Mouse (Mus musculus): Measurements from ENCODE around the gene Nalcn. TPM values are rescaled to one million over a fixed set of nuclear protein-coding genes. Genes with fewer than 3 reads are reported as not detected.

Gene Nalcn
- total and polyA plus RNA-seq, 3 experiments, result not detected

GRCm38 (mm10) chr14:123237002-123237401 lies 389.9 kb downstream of the Nalcn start:
- no peak overlapping the region for H3K4me2 ChIP-seq (ENCODE audit: insufficient read depth, low read depth, poor library complexity, severe bottlenecking)
- no peak for DNase-seq (ENCODE audit: extremely low read depth)
- no peaks in the 10 kb centered on the region for H3K9me3 ChIP-seq (replicated peaks; ENCODE audit: low read length)
- no peak overlapping the region for H3K9ac ChIP-seq (ENCODE audit: insufficient read depth, low read depth)
- no peaks in the 10 kb centered on the region for H3K4me1 ChIP-seq (ENCODE audit: control insufficient read depth in 1 of 2, insufficient read depth in 2 of 2)
- dilution Hi-C loops (cut with MboI; ENCODE audit: extremely low pct_ligation_motif_present, extremely low pct_unique_long_range_greater_than_20kb, low sequenced_read_pairs) (no loop called here), in situ Hi-C loops (cut with MboI; ENCODE audit: low pct_ligation_motif_present, low pct_unique_long_range_greater_than_20kb, low sequenced_read_pairs) (no loop called here)
- TF ChIP-seq JUN (IDR thresholded peaks at IDR 0.05; ENCODE audit: insufficient read depth, low read depth, low read length) (no peak), MAFK (IDR thresholded peaks at IDR 0.05; ENCODE audit: insufficient replicate concordance, low read length) (no peak), NELFE (IDR thresholded peaks at IDR 0.05; ENCODE audit: low read depth, low read length) (no peak), NRF1 (IDR thresholded peaks at IDR 0.05; ENCODE audit: low read depth, low read length) (no peak), SMC3 (IDR thresholded peaks at IDR 0.05; ENCODE audit: low read depth, low read length) (no peak), CTCF (conservative IDR thresholded peaks at IDR 0.05 in 1 of 2, IDR thresholded peaks at IDR 0.05 in 1 of 2; ENCODE audit: low read depth in 2 of 2, low read length in 2 of 2) (no peak), MYC (IDR thresholded peaks at IDR 0.05; ENCODE audit: low read depth, low read length) (no peak), USF1 (IDR thresholded peaks at IDR 0.05; ENCODE audit: low read depth, low read length) (no peak), CHD2 (IDR thresholded peaks at IDR 0.05; ENCODE audit: low read length) (no peak), JUND (conservative IDR thresholded peaks at IDR 0.05; ENCODE audit: low read depth, low read length) (no peak), ZNF384 (IDR thresholded peaks at IDR 0.05; ENCODE audit: low read depth, low read length) (no peak)
- no peaks in the 10 kb centered on the region for H3K36me3 ChIP-seq (replicated peaks in 1 of 2; ENCODE audit: control insufficient read depth in 1 of 2, insufficient read depth in 1 of 2, low read length in 1 of 2)
- no peaks in the 10 kb centered on the region for H3K79me2 ChIP-seq (replicated peaks; ENCODE audit: control insufficient read depth, extremely low read depth, insufficient read depth, poor library complexity, severe bottlenecking)
- H3K4me3 ChIP-seq (replicated peaks in 1 of 3; ENCODE audit: low read depth in 2 of 3, low read length in 2 of 3, poor library complexity in 1 of 3), result no peak overlapping the region
- H3K27me3 ChIP-seq (replicated peaks), result no peaks in the 10 kb centered on the region
- H3K27ac ChIP-seq (ENCODE audit: insufficient read depth, low read depth), result no peak overlapping the region

GRCm38 (mm10) chr14:123232630-123233206 lies 394.2 kb downstream of the Nalcn start:
- Histone ChIP-seq H3K27ac (ENCODE audit: insufficient read depth, low read depth) (no peak overlapping the region), H3K4me3 (replicated peaks in 1 of 3; ENCODE audit: low read depth in 2 of 3, low read length in 2 of 3, poor library complexity in 1 of 3) (no peak overlapping the region), H3K9ac (ENCODE audit: insufficient read depth, low read depth) (no peak overlapping the region), H3K9me3 (replicated peaks; ENCODE audit: low read length) (no peaks in the 10 kb centered on the region), H3K4me2 (ENCODE audit: insufficient read depth, low read depth, poor library complexity, severe bottlenecking) (no peak overlapping the region), H3K36me3 (replicated peaks in 1 of 2; ENCODE audit: control insufficient read depth in 1 of 2, insufficient read depth in 1 of 2, low read length in 1 of 2) (no peaks in the 10 kb centered on the region), H3K79me2 (replicated peaks; ENCODE audit: control insufficient read depth, extremely low read depth, insufficient read depth, poor library complexity, severe bottlenecking) (no peaks in the 10 kb centered on the region), H3K4me1 (ENCODE audit: control insufficient read depth in 1 of 2, insufficient read depth in 2 of 2) (no peaks in the 10 kb centered on the region), H3K27me3 (replicated peaks) (no peaks in the 10 kb centered on the region)
- TF ChIP-seq ELF1 (IDR thresholded peaks at IDR 0.05; ENCODE audit: low read depth, low read length) (no peak), POLR2AphosphoS2 (IDR thresholded peaks at IDR 0.05; ENCODE audit: low read depth, low read length) (no peak), ZMIZ1 (IDR thresholded peaks at IDR 0.05; ENCODE audit: low read depth, low read length) (no peak), USF1 (IDR thresholded peaks at IDR 0.05; ENCODE audit: low read depth, low read length) (no peak), RAD21 (IDR thresholded peaks at IDR 0.05; ENCODE audit: low read depth, low read length) (no peak), PAX5 (IDR thresholded peaks at IDR 0.05; ENCODE audit: low read length) (no peak), RCOR1 (conservative IDR thresholded peaks at IDR 0.05; ENCODE audit: low read depth, low read length) (no peak), NELFE (IDR thresholded peaks at IDR 0.05; ENCODE audit: low read depth, low read length) (no peak), CHD2 (IDR thresholded peaks at IDR 0.05; ENCODE audit: low read length) (no peak), ZKSCAN1 (IDR thresholded peaks at IDR 0.05; ENCODE audit: borderline replicate concordance, low read depth, low read length) (no peak)
- DNase-seq (ENCODE audit: extremely low read depth), result no peak
- dilution Hi-C loops (cut with MboI; ENCODE audit: extremely low pct_ligation_motif_present, extremely low pct_unique_long_range_greater_than_20kb, low sequenced_read_pairs) (no loop called here), in situ Hi-C loops (cut with MboI; ENCODE audit: low pct_ligation_motif_present, low pct_unique_long_range_greater_than_20kb, low sequenced_read_pairs) (no loop called here)

Other genes with a start within 250 kb of the Nalcn start
- not detected in 2 replicates for gene Itgbl1, start 32.8 kb upstream of the Nalcn start, total RNA-seq (2012; rRNA removed)
- gene Itgbl1, start 32.8 kb upstream of the Nalcn start, total RNA-seq (2014; rRNA removed), result not detected in 2 replicates
- gene Itgbl1, start 32.8 kb upstream of the Nalcn start, polyA plus RNA-seq (2012; ENCODE audit: insufficient read length, low read depth), result not detected in 2 replicates